Mouse (Mus musculus) embryonic fibroblast, embryonic 13.5 days (primary cell): ENCODE data around the gene Kansl2.

Experiments used
- CTCF ChIP-seq: IDR thresholded peaks from 2 replicates; pipeline ENCODE4 v1.5.1; 2011; ENCODE audit warnings: mild to moderate bottlenecking, control low read depth, low read length, moderate library complexity, borderline replicate concordance; ENCODE audit not compliant: insufficient read depth
- POLR2A ChIP-seq: IDR thresholded peaks from 2 replicates; pipeline ENCODE4 v1.6.1; 2011; ENCODE audit warnings: low read depth, mild to moderate bottlenecking, control low read depth, low read length, moderate library complexity

DNA sequence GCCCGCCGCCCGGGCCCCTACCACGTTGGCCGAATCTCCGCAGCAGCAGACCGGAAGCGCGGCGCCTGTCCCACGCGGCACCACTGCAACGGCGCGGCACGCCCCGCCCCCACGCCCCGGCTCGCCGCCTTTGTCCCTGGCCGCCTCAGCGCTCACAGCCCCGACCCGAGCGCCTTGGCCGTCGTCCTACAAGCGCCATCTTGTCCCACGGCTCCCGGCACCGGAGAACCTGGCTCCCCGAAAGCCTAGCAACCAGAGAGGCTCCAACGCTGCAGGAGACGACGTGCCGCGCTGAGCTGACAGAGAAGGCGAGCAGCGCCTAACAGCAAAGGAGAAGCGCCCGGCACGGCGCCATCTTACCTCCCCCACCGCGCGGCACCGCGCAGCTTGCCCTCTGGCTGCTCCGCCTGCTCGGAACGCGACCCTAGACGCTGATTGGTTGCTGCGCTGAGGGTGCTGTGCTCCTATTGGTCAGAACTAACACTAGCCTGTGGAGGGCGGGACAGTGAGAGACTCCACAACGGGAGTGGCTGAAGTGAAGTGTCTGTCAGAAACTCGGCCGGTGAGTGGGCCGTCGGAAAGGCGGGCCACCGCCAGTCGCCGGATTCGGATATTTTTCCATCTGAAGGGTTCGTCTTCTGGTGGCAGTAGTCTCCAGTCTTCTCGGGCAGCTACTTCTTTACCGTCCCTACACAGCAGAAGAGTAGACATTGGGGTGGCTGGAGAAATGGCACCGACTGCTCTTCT lies at the start of gene Kansl2:
- no peak for TF ChIP-seq CTCF
- TF ChIP-seq POLR2A = peak; percentile 91
